Mouse (Mus musculus): Measurements from ENCODE around the gene Capn7.

Capn7 gene

DNA sequence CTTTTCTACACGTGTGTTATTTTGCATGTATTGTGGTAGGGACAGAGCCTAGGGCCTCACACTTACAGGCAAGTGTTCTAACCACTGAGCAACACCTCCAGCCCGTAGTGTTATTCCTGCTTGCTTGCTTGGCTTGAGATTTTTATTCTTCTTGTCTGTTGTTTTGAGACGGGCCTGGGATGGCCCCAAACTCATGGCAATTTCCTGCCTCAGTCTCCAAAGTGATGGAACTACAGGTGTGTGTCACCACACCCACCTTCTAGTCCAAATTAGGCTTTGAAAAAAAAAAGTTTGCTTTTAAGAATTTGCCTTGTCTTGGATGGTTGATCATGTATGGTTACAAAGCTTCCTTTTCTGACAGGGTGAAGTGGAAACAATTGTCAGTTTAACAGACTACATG, 80.0 kb downstream of the Capn7 start:
- DNase-seq, result no peak

DNA sequence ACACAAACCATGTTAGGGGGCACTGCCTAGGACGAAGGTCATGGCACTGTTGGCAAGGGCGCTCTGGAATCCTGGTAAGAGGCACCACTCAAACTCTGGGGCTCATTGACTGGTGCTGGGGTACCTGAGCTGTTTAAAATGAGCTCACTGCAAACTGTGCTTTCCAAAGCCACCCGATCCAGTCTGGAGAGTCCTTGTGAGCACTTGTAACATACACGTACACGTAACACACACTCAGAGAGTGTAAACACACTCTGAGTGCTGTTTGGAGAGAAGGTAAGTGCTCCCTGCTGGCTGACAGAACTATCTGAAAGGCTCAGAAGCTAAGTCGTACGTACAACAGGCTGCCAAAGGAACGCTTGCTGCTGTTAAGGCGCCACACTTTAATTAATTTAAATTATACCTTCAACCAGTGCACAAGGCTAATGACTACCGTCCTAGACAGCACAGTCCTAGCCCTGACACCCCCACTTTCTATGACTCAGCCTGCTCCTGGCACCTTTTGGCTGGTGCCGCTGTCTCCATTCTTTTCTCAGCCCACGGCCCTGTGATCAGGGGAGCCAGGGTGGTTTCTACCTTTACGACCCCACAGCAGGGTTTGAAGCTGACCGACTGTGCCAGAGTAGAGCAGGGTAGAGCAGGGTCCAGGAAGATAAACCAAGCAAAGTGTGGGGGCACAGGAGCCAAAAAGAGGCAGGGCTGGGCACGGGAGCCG, 80.6 kb downstream of the Capn7 start:
- DNase-seq, result no peak

DNA sequence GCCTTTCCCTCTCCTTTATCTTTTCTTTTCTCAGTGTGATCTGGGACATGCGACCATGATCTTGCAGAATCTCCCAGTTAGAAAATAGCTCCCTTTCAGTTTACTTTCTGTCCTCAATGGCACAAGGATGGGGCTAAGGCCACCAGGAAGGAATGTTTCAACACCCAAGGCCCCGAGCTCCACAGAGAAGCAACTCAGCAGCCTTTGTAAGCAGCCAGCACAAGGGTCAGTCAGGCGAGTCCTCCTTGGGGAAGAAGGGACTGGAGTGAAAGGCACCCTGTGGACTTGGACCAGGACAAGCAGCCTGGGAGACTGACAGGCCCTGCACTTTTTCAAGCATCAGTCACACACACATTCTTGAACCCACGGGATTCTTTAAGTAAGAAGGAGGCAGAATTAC, 82.8 kb downstream of the Capn7 start:
- DNase-seq, result no peak

DNA sequence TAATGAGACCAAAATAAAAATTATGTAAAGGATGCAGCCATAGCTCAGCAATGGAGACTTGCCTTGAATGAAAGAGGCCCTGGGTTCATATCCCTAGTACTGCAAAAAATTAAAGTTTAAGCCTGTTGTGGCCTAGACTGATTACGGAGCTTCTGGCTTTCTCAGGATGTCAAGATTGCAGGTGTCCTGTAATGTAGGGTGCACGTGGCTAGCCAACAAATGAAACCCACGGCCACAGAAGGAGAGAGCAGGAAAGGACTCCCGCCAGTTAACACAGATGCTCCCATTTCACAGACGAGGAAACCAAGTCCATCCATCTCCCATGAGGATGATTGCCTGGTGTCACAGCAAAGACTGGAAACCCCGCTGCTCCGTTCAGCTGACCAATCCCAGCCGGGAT, 83.7 kb downstream of the Capn7 start:
- no peak for DNase-seq

DNA sequence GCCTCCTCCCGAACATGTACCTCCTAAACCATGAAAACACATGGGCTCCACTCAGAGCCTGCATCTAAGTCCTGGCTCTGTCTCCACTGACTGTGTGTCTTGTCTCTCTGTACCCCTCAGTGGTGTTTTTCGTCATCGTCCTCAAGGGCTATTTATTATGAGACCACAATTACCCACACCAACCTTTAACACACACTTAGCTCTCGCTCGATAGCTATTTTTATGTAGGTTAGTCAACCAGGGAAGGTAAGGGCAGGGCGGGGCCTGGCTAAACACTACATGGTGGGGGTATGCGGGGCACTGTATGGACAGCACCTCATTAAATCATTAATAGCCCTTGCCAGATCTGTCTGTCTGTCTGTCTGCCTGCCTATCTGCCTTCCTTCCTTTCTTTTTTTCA, 84.1 kb downstream of the Capn7 start:
- DNase-seq, result no peak

DNA sequence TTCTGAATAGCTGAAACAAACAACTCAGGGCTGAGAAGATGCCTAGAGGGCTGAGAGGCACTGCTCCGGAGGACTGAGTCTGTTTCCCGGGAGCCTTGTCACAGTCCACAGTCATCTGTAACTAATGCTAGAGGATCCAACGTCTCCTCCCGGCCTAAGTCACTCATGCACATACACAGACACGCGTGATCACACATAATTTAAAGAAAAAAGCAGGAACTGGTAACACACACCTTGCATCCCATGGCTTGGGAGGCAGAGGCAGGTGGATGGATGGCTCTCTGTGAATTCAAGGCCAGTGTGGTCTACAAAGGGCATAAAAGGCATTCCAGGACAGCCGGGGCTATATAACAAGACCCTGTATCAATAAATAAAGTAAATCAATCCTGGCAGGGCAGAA, 84.5 kb downstream of the Capn7 start:
- no peak for DNase-seq
